Mouse (Mus musculus): ENCODE results near the gene Gmeb1. TPM values are rescaled to one million over a fixed set of nuclear protein-coding genes. Genes with fewer than 3 reads are reported as not detected.
A peak's percentile ranks its signal among the peaks of the same experiment; 100 is the strongest.
"Not testable (repeated sequence)": the region's sequence is repeated elsewhere in the genome, so short reads cannot be mapped to it uniquely, and the experiment has no call there.

Gmeb1 gene
- 30.1 and 30.3 TPM in 2 replicates for polyA plus RNA-seq (2015; fragmentation: Nextera tagmentation; extraction: Ambion mirVana)

GRCm38 (mm10) chr4:132261514-132262357 is at the start of gene Gmeb1:
Gene Gmeb1 (minus strand): TSS chr4:132261602.
- peak within 1 kb of the TSS; percentile 92 for H3K9ac ChIP-seq
- H3K27ac ChIP-seq: peak within 1 kb of the TSS; percentile 94
- 9% methylated on average over 43 of the region's 49 CpGs for WGBS
- H3K9me3 ChIP-seq: no peaks in the 10 kb centered on the region
- H3K27me3 ChIP-seq (replicated peaks): no peaks in the 10 kb centered on the region
- H3K4me1 ChIP-seq: peaks cover 19% of the 10 kb centered on the region
- peak within 1 kb of the TSS; percentile 77 for H3K4me3 ChIP-seq (replicated peaks)
- ATAC-seq (ENCODE audit: insufficient read depth, low FRiP score, low read depth): peak; percentile 90
- H3K36me3 ChIP-seq: no peaks in the 10 kb centered on the region
- H3K4me2 ChIP-seq: peak within 1 kb of the TSS; percentile 77

GRCm38 (mm10) chr4:132309849-132310472 is 48.6 kb upstream of the Gmeb1 start:
- WGBS: 27% methylated on average over 10 of the region's 10 CpGs
- no peaks in the 10 kb centered on the region for H3K9me3 ChIP-seq
- peak overlapping the region; percentile 76 for H3K4me3 ChIP-seq (replicated peaks)
- H3K27me3 ChIP-seq (replicated peaks): no peaks in the 10 kb centered on the region
- H3K27ac ChIP-seq: peak overlapping the region; percentile 89; the same call in 1 of the 2 replicates
- no peak for ATAC-seq (ENCODE audit: insufficient read depth, low FRiP score, low read depth)
- H3K4me2 ChIP-seq: peak overlapping the region; percentile 76
- H3K36me3 ChIP-seq: peaks cover 23% of the 10 kb centered on the region
- H3K4me1 ChIP-seq: 0 out of 2 replicates have a peak, but pooled peaks cover 3% of the 10 kb centered on the region
- peak overlapping the region; percentile 80 for H3K9ac ChIP-seq

GRCm38 (mm10) chr4:132309140-132309848 is 47.9 kb upstream of the Gmeb1 start:
- Histone ChIP-seq H3K27me3 (replicated peaks) (no peaks in the 10 kb centered on the region), H3K9ac (peak overlapping the region; percentile 80), H3K36me3 (peaks cover 23% of the 10 kb centered on the region), H3K4me2 (peak overlapping the region; percentile 76), H3K4me1 (0 out of 2 replicates have a peak, but pooled peaks cover 3% of the 10 kb centered on the region), H3K9me3 (no peaks in the 10 kb centered on the region), H3K27ac (peak overlapping the region; percentile 89), H3K4me3 (replicated peaks) (peak overlapping the region; percentile 76)
- 2% methylated on average over 15 of the region's 15 CpGs for WGBS
- ATAC-seq (ENCODE audit: insufficient read depth, low FRiP score, low read depth): no peak

- Histone ChIP-seq H3K9me3 (no peaks in the 10 kb centered on the region), H3K4me1 (0 out of 2 replicates have a peak, but pooled peaks cover 3% of the 10 kb centered on the region), H3K27ac (peak overlapping the region; percentile 89), H3K4me2 (peak overlapping the region; percentile 76), H3K36me3 (peaks cover 18% of the 10 kb centered on the region), H3K4me3 (replicated peaks) (peak overlapping the region; percentile 76), H3K27me3 (replicated peaks) (no peaks in the 10 kb centered on the region), H3K9ac (peak overlapping the region; percentile 80)
- WGBS: under 1% methylated on average over 41 of the region's 41 CpGs
- peak; percentile 91 for ATAC-seq (ENCODE audit: insufficient read depth, low FRiP score, low read depth)
These were observed 47.2 kb upstream of the Gmeb1 start for GRCm38 (mm10) chr4:132308437-132309139.

- Histone ChIP-seq H3K4me1 (peaks cover 13% of the 10 kb centered on the region), H3K36me3 (peaks cover 11% of the 10 kb centered on the region), H3K27me3 (replicated peaks) (no peaks in the 10 kb centered on the region), H3K27ac (no peak overlapping the region), H3K4me2 (no peak overlapping the region), H3K9me3 (no peaks in the 10 kb centered on the region), H3K4me3 (replicated peaks) (no peak overlapping the region), H3K9ac (no peak overlapping the region)
- 68% methylated on average over 6 of the region's 6 CpGs for WGBS
- no peak for ATAC-seq (ENCODE audit: insufficient read depth, low FRiP score, low read depth)
These were observed 44.6 kb upstream of the Gmeb1 start for GRCm38 (mm10) chr4:132306004-132306403.

GRCm38 (mm10) chr4:132305276-132305675 is 43.9 kb upstream of the Gmeb1 start:
- Histone ChIP-seq H3K4me2 (no peak overlapping the region), H3K27ac (no peak overlapping the region), H3K9me3 (no peaks in the 10 kb centered on the region), H3K36me3 (peaks cover 5% of the 10 kb centered on the region), H3K9ac (no peak overlapping the region), H3K4me1 (peaks cover 13% of the 10 kb centered on the region), H3K4me3 (replicated peaks) (no peak overlapping the region), H3K27me3 (replicated peaks) (no peaks in the 10 kb centered on the region)
- no peak for ATAC-seq (ENCODE audit: insufficient read depth, low FRiP score, low read depth)
- WGBS: 80% methylated on average over 8 of the region's 8 CpGs

- H3K9me3 ChIP-seq; H3K36me3 ChIP-seq; H3K9ac ChIP-seq; H3K4me1 ChIP-seq; ATAC-seq (ENCODE audit: insufficient read depth, low FRiP score, low read depth); H3K27ac ChIP-seq; H3K27me3 ChIP-seq (replicated peaks): not testable (repeated sequence)
- 43% methylated on average over 6 of the region's 6 CpGs for WGBS
- peak overlapping the region; percentile 78 for H3K4me2 ChIP-seq
- peak overlapping the region; percentile 52 for H3K4me3 ChIP-seq (replicated peaks)
These were observed 42.1 kb upstream of the Gmeb1 start for GRCm38 (mm10) chr4:132303484-132303883.

GRCm38 (mm10) chr4:132302939-132303479 is 41.6 kb upstream of the Gmeb1 start, which contains the start of gene Rab42:
Gene Rab42 (minus strand): TSS chr4:132303385.
- H3K27ac ChIP-seq: peak within 1 kb of the TSS; percentile 68
- H3K9ac ChIP-seq: peak within 1 kb of the TSS; percentile 50; the same call in 1 of the 2 replicates
- no peaks in the 10 kb centered on the region for H3K36me3 ChIP-seq
- H3K27me3 ChIP-seq (replicated peaks): no peaks in the 10 kb centered on the region
- 3% methylated on average over 31 of the region's 31 CpGs for WGBS
- H3K4me2 ChIP-seq: peak within 1 kb of the TSS; percentile 78
- peak within 1 kb of the TSS; percentile 52 for H3K4me3 ChIP-seq (replicated peaks)
- ATAC-seq (ENCODE audit: insufficient read depth, low FRiP score, low read depth): peak; percentile 82
- no peaks in the 10 kb centered on the region for H3K9me3 ChIP-seq
- H3K4me1 ChIP-seq: peaks cover 9% of the 10 kb centered on the region

GRCm38 (mm10) chr4:132301965-132302938 is 40.9 kb upstream of the Gmeb1 start:
- Histone ChIP-seq H3K4me1 (peaks cover 9% of the 10 kb centered on the region), H3K27ac (peak overlapping the region; percentile 68; the same call in 1 of the 2 replicates), H3K9me3 (no peaks in the 10 kb centered on the region), H3K4me2 (peak overlapping the region; percentile 78), H3K36me3 (no peaks in the 10 kb centered on the region), H3K27me3 (replicated peaks) (no peaks in the 10 kb centered on the region), H3K4me3 (replicated peaks) (peak overlapping the region; percentile 52), H3K9ac (peak overlapping the region; percentile 50; the same call in 1 of the 2 replicates)
- ATAC-seq (ENCODE audit: insufficient read depth, low FRiP score, low read depth): no peak
- WGBS: 61% methylated on average over 16 of the region's 16 CpGs

- no peak overlapping the region for H3K4me3 ChIP-seq (replicated peaks)
- 84% methylated on average over 6 of the region's 6 CpGs for WGBS
- H3K9ac ChIP-seq: no peak overlapping the region
- peaks cover 9% of the 10 kb centered on the region for H3K4me1 ChIP-seq
- no peaks in the 10 kb centered on the region for H3K27me3 ChIP-seq (replicated peaks)
- no peaks in the 10 kb centered on the region for H3K9me3 ChIP-seq
- no peak for ATAC-seq (ENCODE audit: insufficient read depth, low FRiP score, low read depth)
- no peak overlapping the region for H3K4me2 ChIP-seq
- no peaks in the 10 kb centered on the region for H3K36me3 ChIP-seq
- no peak overlapping the region for H3K27ac ChIP-seq
These were observed 40.1 kb upstream of the Gmeb1 start for GRCm38 (mm10) chr4:132301486-132301885.

Data from stomach, embryonic 15.5 days (tissue).